Mouse (Mus musculus) bone marrow, adult 2 months (tissue): ENCODE measurements around the gene Gpkow.

Source experiments
- CTCF ChIP-seq: fragments of 200-500 bp; IDR thresholded peaks from 2 replicates; pipeline ENCODE4 v1.5.1; 2011; ENCODE audit warnings: low read length, control low read depth; ENCODE audit not compliant: control insufficient read depth, insufficient read depth
- POLR2A ChIP-seq: fragments of 200-500 bp; IDR thresholded peaks from 2 replicates; pipeline ENCODE4 v1.6.1; 2011; ENCODE audit warnings: low read depth, mild to moderate bottlenecking, control low read depth, low read length, borderline replicate concordance; ENCODE audit not compliant: control insufficient read depth

DNA sequence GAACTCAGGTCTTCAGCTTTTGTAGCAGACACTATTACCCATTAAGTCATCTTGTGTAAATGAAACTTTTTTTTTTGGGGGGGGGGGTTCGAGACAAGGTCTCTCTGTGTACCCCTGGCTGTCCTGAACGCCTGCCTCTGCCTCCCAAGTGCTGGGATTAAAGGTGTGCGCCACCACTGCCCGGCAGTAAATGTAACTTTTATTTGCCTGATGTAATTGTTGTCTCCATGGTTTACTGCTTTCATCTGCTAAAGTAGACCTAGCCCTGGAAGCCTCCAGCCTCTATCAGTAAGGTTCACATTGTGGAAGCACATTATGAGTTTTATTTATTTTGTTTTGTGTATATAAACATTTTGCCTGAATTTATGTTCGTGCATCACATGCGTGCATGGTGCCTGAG lies 411 bp upstream of the Gpkow start:
- TF ChIP-seq POLR2A: no peak
- TF ChIP-seq CTCF: no peak
